Mouse (Mus musculus) kidney, postnatal 10 days (tissue): Measurements from ENCODE around the gene Lipc.

Source experiments
- DNase-seq: peaks from one replicate; pipeline ENCODE4 v3.0.0; 2021; ENCODE audit warnings: mixed read lengths

Gene Lipc

DNA sequence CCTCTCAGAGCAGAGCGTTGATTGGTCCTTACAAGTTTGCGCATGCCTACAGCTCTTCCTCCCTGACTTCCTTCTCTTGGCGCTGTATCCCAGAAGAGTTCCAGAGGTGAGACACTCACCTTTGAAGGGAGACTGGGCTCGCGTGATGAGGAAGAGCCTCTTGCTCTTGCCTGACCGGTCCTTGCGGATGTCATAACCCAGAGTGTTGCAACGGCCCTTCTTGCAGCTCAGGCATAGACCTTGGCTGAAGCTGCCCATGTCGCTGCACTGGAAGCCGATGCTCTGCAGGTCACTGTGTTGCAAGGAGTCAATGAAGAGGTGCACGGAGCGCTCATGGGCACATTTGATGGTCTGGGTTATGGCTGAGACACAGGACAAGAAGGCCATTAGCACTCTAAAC is 139.5 kb downstream of the Lipc start:
- DNase-seq = no peak

- no peak for DNase-seq
These were observed 144.3 kb downstream of the Lipc start for GRCm38 (mm10) chr9:70807714-70808113.

DNA sequence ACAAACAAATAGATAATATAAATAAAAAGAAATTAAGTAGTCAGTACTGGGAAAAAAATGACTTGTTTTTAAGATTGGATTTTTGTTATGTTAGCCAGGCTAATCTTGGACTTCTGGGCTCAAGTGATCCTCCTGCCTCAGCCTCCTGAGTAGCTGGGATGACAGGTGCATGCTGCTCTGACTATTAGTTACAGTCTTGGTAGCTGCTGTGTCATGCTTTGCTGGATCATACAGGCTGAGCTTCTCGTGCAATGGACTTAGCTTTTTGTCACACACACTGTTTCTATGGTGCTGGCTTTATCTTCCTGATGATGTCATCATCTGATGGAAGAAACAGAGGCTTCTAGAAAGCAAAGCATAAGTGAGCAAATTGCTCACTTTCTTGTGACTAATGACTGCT is 146.0 kb downstream of the Lipc start:
- DNase-seq = no peak

- DNase-seq = no peak
These were observed 149.2 kb downstream of the Lipc start for GRCm38 (mm10) chr9:70802816-70803215.

DNA sequence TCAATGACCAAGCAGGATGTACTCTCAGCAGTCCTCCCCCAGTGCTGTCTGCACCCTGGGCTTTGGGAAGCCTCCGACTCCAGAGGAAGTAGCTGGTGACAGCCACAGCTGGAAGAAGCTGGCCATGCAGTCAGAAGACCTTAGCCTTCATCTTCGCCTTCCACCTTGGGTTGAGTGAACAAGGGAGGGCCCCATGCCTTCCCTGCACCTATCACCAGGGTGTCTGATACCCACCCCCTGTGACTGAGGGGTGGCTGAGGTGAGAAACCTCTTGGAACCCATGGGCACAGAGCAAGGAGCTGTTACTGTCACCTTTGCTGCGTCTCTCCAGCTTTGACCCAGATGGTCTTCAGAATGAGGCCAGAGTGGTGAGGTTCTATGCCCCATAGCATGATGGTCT is 150.3 kb downstream of the Lipc start:
- DNase-seq = no peak

- no peak for DNase-seq
These were observed 151.3 kb downstream of the Lipc start for GRCm38 (mm10) chr9:70800588-70801315.

DNA sequence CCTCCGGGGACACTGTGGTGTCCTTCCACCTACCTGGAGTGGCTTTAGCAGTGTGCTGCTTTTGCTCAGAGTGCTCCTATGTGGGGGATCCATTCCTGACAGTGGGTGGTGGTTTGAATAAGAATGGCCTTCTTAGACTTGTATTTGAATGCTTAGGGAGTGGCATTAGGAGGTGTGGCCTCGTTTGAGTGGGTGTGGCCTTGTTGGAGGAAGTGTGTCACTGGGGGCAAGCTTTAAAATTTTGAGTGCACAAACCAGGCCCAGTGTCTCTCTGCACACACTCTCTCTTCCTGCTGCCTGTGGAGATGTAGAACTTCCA is 156.6 kb downstream of the Lipc start:
- DNase-seq = no peak

DNA sequence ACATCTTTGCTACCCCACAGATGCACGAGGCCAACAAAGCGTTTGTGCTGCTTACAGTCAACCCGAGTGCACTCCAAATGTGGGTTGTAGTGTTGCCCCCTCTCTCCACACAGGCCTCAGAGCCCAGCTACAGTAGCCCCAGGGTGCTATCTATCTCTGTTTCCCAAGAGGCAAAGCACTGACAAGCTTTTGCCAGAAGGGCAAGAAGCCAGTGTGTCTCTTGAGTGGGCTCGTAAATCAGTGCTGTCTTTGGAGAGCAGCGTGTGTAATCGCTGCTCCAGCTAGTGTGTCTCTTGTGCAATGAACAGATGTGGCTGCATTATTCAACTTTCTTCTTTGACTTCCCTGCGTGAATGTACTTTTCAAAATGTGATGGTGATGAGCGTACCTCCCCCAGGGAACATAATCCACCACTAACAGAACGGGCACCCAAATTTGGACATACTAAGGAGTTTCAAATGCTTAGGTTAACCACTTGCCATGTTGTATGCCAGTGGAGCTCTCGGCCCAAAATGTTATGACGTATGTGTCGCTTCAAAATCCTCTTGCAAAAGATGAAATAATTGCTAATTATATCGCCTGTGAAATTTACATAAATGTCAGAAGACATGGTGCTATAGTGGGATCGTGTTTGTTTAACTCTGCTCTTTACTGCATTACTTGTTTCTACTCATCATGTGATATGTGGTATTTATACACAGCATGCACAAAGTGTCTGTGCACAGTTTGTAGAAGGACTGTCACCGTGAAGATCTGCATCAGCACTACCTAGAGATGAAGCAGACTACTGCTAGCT is 157.2 kb downstream of the Lipc start:
- peak; percentile 32 for DNase-seq

DNA sequence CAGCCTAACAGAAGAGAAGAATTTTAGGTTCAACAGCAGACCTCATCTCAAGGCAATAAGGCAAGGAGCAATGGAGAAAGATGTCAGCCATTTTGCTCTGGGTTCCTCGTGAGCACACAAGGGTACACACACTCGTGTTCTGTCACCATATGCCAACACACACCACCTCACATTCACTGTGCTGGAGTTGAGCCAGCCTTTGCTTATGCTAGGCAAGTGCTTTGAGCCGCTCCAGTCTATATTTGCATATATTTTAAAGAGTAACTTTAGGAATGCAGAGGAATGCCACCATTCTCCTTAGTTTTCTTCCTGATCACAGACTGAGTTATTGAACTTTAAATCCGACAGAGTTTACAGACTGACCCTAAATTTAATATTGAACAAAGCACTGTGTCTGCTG is 161.4 kb downstream of the Lipc start:
- peak; percentile 65 for DNase-seq

DNA sequence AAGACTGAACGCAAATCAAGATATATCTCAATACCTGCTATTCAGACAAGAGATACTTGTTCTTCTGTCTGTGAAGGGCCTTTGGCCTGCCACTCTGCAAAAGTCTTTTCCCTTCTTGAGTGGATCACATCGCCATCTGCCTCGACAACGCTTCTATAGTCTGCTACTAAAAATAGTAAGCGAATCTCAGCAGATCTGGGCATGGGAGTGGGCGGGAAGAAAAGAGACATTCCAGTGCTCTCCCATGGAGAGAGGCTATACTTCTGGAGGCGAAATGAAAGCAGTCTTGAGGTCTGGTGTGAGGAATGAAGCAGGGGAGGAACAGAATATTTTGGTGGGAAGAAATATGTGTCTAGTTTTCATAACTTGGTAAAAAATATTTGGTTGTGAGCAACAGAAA is 163.3 kb downstream of the Lipc start:
- DNase-seq = no peak

DNA sequence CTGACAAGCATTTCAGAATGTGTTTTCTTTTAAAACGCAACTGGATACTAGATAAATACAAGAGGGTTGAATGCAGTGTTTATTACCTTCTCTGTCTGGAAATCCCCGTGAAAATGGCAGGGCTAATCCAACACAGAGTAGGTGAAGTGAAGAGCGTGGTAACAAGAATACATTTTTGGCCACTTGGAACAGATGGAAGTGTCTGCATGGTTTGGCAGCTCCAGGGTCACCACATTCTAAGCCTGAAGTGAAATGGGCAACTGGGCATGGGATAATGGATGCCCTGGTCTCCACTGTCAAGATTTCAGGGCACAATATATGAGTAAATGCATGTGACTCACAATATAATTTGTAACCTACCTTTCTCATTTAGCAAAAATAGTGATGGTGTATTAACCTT is 169.8 kb downstream of the Lipc start:
- DNase-seq = no peak

DNA sequence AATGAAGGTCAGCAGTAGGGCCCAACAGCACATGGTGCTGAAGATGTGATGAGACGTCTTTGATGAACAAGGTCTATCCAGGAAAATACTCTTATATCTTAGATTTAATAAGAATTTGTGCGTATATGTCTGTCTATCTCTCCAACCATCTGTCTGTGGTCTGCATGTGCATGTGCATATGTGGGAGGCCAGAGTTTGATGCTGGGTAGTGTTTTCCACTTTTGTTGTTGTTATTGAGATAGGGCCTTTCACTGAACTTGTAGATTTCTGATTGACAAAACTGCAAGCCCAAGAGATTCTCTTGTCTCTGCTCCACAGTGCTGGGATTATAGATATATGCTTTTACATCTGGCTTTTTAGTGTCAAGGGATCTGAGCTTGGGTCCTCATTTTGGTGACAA is 176.5 kb downstream of the Lipc start:
- no peak for DNase-seq

DNA sequence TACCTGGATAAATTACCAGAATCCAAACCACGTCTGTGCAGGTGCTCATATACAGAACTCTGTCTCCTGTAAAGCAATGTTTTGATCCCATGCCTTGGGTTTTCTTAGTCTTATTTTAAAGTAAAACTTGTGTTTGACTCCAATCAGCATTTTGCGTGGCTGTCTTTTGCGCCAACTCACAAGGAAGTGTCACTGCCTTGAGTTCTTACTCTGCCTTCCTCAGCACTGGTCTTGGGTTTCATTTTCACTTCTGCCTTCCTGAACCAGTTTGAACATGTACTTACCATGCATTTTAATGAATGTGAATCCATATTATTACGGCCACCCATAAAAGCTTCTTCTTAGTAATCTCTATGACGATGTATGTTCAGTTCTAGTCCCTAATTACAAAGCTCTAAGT is 191.1 kb downstream of the Lipc start:
- DNase-seq = no peak

- no peak for DNase-seq
These were observed 200.4 kb downstream of the Lipc start for GRCm38 (mm10) chr9:70751504-70752222.
